Mouse (Mus musculus) lung, adult 18-20 months (tissue): ENCODE measurements around the gene Slc22a13.
"Not testable (repeated sequence)": the region's sequence is repeated elsewhere in the genome, so short reads cannot be mapped to it uniquely, and the experiment has no call there.

ENCODE experiments used
- DNase-seq, 2 experiments: peaks; one replicate each; pipeline ENCODE4 v3.0.0; 2022; ENCODE audit warnings: mixed read lengths in 2 of 2

Slc22a13 gene

DNA sequence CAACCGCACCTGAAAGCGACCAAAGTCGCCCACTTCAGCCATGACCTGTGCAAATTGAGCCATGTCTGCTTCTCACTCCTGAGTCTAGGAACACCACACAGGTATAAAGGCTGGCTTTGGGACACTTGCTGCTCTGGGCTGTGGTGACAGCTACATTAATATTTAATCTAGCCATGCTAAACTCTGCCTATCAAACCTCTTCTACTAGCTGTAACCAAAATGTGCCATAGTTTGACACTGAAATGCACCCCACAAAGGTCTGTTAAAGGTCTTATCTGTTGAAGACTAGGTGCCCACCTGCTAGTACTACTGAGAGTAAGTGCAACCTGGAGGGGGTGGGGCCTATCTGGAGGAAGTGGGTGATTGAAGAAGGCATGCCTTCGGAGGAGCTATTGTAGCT, at the start of gene Slc22a13:
Gene Slc22a13 (minus strand): TSS at position 101 of the 400 bp plus-strand sequence.
- DNase-seq, result no peak

DNA sequence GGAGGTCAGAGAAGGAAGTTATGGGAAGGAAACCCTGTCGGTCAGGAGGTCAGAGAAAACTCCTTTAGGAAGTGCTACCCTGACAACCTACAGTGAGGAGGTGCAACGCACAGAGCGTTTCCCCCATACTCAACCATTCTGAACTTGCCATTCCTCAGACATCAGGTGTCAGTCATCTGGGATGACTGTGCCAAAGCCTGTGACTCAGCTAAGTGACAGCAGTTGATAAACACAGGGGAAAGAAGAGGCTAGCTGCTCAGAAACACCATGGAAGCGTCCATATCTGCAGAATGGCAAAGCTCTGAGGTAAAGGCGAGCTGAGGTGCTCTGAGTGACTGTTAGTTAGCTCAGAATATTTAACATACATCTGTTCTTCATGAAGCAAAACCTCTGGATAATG, 49.2 kb upstream of the Slc22a13 start:
- DNase-seq, result no peak

DNA sequence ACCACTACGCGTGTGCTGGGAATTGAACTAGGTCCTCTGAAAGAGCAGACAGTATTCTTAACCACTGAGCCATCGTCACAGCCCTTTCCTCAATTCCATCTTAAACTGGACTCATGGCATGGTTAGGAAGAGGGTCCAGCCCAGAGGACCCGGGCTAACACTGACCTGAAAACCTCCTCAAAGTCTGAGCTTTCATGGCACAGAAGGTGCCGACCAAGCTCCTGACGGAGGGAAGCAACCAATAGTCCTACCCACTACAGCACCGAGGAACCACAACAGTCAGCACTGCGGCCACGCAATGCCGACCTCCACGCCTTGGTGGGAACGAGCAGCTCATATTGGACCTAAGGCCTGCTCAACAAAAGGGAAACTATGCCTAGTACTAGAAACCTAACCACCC, 47.3 kb upstream of the Slc22a13 start:
- DNase-seq, result no peak

DNA sequence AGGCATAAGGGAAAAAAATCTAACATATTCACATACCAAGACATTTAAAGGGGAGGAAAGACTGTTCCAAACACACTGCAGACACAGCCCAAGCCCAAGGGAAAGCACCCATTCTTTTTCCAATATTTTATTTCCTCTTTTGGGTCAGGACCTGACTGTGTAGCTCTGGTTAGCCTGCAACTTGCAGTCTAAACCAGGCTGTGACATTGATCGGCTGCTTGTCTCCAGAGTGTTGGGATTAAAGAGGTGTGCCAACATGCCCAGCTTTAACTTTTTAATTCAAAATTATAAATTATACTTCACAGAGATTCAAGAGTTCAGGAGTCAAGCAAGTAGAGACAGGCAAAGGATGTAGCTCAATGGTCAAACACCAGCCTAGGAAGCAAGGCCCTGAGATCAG, 46.2 kb upstream of the Slc22a13 start:
- DNase-seq, result no peak

DNA sequence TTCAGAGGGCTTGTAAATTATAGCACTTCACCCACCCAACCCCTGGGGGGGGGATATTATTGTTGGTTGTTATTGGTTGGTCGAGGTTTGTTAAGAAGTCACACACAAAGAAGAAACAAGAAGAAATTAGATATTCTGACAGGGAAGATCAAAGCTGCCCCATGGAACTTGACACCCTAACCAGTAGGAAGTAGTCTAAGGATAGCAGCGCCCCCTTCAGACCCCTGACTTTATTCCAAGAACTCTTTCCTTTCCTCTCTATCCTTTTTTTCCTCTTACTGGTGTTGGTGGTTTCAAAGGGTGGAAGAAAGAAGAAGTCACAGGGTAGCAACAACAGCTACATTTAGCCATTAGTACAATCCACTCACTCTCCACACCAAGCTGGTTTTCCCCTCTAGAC, 45.3 kb upstream of the Slc22a13 start:
- no peak for DNase-seq

DNA sequence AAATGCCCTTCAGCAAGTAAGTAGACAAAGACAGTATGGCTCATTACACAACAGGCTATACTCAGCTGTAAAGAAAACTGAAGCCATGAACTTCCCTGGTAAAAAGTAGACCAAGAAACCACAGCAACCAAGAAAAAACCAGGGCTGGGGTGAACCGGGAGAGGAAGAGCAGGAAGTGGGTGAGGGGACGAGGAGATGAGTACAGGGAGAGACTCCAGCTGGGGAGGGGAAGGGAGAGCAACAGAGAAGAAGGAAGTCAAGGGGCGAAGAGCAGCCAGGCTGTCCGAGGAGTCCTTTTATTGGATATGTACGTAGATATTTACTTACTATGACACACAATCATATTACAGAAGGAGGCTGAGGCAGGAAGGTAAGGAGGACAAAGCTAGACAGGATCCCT, 39.1 kb upstream of the Slc22a13 start:
- peak; percentile 23 to 32 for DNase-seq

DNA sequence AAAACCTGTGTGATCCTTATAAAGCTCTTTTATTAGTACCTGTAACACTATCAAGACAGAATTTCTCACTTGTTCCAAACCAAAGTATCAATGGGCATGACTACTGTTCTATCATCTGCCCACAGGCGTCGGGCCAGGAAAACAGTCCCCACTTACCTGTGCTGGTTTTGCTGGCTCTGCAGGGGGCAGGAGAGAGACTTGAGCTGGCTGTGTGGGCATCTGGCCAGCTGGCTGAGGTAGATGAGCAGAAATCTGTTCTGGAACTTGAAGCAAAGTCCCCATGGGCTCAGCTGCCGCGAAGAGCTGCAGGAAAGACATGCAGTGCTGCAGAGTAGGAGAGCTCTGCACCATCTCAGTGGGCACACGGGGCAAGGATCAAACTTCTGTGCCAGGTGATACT, 37.9 kb upstream of the Slc22a13 start:
- peak; percentile 29 to 45 for DNase-seq

DNA sequence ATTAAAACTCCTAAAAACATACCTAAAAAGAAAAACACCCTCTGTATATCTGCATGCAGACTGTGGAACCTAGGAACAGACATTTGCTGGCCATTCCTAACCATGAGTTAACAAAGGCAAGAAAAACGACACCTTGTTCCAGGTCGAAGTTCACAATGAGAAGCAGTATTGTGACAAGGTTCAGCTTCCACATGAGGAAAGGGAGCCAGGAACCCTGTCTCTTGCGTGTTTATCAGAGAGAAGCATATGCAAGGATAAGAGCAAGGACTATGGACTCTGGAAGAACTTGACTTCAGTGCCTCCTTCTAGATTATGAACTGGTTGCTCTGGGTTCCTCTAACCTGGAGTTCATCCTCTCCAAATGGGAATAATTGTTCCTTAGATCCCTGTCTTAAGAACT, 35.1 kb upstream of the Slc22a13 start:
- DNase-seq, result no peak

DNA sequence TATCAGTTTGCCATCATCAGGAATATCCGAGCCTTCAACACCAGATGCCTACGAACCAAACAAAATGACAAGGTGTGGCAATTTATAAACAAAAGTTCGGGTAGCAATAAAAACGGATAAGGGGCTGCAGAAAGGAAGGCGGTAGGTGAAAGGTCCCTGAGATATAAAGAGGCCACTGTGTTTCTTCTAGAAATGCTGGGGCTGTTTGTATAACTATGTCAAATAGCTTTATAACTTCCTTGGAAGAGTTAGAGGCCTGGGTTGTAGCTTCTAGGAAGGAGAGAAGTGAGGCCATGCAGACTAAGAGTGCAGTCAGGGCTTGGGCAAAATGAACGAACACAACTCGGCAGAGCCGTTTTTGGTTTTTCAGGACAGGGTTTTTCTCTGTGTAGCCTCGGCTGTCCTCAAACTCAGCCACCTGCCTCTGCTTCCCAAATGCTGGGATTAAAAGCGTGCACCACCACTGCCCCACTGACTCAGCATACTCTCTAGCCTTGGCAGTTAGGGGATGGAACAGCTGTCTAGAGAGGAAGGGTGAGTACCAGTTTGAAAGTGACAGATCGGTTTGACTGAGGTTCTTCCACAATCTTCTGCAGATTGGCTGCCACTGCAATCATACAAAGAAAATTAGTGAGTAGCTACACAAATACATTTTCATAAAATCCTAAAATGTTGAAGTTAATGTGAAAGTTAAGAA, 32.4 kb upstream of the Slc22a13 start:
- no peak for DNase-seq

DNA sequence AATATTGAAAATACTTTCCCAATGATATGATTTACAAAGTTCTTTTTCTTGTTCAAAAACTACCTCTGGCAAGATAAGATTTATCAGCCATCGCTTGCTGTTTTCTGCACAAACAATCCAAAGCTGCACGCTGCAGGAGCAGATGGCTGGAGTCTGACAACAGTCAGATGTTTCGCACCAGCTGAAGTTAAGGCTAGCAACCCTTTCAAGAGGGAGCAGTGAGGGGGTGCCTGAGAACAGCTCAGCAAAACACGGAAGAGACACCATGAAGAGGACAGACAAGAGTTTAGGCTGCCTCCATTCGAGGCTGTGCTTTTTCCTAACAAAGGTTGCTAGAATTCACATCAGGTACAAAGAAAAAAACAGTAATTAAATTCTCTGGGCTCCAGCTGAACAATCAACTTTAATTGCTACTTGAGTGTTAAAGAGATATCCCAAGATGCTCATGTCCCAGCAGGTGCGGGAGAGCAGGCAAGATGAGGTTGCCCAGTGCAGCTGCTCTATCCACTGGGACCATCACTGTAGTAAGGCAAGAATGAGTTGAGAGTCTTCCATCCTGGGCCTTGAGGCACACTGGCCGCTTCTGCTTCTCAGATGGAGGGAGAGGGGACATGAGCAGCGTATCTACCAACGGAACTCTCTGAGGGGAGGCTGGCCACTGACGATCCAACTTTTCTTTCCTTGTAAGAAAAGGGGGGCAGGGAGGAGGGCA, 31.5 kb upstream of the Slc22a13 start:
- no peak for DNase-seq

DNA sequence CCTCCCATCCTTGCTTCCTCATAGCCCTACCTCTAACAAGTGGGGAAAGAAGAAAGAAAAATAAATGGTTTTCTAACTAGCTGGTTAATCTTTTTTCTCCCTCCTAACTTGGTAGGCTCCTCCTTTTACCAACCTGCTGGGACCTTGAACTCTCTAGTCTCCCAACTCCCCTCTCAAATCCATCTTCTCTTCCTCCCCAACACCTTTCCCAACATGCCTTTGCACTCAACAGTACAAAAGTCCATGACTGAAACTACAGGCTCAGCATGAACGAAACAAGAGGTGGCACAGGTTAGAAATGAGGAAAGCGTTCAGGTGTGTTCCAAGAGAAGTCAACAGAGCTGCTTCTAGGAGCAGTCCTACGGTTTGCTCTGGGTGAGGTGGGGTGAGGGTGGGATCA, 30.4 kb upstream of the Slc22a13 start:
- no peak for DNase-seq

DNA sequence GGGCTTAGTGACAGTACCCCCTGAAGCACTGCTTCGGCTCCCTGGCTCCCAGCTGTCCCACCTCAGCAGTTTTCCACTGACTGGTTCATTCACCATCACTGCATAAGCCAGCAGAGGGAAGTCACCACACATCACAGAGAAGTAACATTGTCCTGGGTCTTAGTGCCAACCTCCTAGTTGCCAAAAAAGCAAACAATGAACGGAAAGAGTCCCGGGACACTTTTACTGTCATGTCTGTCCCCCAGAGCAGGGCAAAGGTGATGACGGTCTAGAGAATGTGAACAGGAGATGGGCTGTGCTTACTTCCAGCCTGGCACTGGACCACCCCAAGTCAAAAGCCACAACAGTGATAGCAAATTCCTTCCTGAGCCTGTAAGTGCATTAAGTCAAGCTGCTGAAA, 29.9 kb upstream of the Slc22a13 start:
- DNase-seq, result no peak

DNA sequence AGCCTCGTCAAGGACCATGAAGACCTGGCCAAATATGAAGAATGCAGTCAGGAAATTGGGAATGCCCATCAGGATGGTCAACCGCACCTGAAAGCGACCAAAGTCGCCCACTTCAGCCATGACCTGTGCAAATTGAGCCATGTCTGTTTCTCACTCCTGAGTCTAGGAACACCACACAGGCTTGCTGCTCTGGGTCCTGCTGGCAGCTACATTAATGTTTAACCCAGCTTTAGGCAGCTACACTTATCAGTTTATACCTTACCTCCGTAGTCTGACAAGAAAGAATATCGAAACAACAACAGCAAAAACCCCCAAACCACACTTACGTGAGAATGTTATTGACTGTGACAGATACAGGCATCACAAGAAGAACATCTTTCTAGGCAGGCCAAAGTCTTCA, 22.7 kb upstream of the Slc22a13 start:
- DNase-seq, result no peak

DNA sequence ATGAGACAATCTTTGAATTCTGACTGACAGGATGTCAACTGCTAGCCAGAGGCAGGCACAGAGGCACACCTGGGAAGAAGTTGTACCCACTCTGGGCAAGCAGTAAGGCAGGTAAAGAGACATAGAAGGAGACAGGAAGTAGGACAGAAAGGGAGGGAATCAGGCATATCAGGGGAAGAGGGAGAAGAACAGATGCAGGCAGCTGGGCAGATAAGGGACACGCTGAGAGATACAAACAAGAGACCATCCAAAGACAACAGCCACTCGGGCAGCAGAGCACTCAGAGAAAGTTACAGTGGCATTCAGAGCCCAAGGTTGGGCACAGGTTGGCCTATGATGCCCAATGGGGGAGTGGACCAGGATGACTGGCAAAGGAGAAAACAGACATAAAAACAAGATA, 21.9 kb upstream of the Slc22a13 start:
- no peak for DNase-seq

DNA sequence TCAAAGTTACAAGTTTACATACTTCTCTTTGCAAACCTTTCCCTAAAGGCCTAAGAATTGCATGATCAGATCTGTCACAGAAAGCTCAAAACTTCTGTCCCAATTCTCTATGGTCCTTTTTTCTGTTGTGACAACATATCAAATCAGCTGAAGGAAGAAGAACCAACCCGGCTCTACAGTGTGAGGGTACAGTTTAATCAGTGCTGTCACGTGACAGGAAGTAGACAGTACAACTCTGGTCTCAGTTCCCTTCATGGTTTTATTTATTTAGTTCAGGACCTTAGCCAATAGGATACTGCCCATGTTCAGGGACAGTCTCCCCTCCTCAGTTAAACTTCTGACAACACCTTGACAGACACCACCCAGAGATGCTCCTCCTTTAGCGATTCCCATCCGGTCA, 11.4 kb upstream of the Slc22a13 start:
- no peak for DNase-seq

DNA sequence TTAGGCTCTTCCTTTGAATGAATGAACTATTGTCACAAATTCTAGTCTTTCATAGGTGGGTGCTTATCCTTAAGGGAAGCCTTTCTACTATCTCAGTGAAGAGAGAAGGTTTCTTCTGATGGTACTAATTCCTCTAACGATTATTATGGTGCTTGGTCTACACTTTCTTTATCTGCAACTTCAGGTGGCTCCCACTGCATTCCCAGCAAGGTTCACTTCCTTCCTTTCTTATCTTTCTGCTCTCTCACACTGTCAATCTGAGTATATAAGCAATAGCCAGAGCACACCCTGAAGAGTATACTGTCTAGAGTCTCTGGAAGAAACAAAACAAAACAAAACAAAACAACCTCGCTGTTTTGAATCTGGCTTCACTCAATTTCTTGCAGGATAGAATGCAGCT, 10.8 kb upstream of the Slc22a13 start:
- DNase-seq, result no peak

DNA sequence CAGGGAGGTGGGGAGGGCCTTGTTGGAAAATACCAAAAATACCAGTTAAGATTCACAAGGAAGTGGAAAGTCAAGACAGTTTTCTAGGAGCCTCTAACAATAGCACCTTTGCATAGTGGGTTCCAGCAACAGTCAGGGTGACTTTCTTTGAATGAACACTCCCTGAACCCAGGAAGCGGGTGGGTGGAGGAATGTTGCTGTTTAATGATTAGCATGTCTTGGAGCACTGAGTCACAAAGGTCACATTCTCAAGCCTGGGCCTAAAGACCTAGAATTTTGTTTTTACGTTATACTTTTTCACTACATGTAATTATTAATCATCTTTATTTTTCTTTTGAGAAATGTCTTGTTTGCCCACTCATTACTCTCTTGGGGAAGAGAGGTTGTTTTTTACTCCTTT, 6.4 kb upstream of the Slc22a13 start:
- DNase-seq, result not testable (repeated sequence)

DNA sequence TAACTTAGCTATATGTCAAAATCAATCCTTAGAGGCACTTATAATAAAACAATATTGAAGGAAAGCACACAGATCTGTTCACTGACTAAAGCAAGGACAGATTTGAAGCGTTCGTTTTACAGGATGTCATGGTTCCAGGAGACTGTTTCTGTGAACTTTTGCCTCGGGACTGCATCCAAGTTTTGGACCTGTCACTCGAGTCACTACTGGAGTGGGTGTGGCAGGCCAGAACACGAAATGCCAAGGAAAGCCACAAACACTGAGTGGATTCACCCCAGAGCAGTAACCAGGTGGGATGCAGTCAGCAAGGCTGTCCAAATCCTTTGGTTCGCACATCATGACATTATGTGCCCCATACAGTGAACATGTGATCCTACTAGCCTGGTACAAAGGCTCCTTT, 5.7 kb upstream of the Slc22a13 start:
- DNase-seq, result no peak

DNA sequence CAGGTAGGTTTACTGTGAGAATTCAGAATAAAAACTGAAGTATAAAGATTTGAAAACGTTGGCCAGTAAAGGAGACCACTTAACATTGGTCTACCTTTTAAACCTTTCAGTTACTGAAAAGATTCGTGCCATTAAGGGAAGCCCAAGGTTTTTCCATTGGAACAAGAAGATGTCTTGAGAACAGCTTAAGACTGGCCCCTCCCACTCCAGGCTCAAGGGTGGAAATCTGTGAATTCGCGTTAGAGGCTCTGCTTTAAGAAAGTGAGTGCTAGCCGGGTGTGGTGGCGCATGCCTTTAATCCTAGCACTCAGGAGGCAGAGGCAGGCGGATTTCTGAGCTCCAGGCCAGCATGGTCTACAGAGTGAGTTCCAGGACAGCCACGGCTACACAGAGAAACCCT, 4.1 kb upstream of the Slc22a13 start:
- no peak for DNase-seq

DNA sequence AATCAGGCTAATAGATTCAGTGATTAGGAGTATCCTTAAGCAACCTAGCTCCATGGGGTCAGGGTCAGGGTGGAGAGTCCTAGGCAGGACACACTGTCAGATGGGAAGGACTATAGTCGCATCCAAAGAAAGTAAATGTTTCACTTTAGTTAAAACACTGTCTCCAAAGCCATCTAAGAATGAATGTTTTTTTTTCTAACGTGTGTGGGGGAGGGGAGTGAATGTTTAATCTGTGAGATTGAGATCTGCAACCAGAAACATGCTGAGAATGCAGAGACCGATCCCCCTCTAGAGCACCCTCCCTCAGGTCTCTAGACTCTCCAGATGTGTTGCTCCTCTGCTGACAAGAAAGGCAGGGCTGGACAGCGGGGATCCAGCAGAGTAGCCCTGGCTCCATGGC, 1.8 kb downstream of the Slc22a13 start:
- DNase-seq, result no peak

DNA sequence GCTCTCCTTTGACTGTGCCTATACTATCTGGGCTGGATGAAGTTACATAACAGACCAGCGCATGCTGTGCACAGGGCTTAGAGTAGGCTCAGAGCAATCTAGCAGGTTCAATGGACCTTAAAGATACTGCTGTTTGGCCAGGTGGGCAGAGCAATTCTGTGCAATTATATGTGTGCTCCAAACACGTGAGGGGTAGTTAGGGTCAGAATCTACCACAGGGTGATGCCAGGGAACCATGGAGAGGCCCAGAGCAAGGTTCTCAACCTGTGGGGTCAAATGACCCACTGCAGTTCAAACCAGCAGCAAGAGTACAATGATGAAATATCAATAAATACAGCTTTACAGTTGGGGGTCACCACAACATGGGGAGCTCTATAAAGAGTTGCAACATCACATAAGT, 2.2 kb downstream of the Slc22a13 start:
- no peak for DNase-seq

DNA sequence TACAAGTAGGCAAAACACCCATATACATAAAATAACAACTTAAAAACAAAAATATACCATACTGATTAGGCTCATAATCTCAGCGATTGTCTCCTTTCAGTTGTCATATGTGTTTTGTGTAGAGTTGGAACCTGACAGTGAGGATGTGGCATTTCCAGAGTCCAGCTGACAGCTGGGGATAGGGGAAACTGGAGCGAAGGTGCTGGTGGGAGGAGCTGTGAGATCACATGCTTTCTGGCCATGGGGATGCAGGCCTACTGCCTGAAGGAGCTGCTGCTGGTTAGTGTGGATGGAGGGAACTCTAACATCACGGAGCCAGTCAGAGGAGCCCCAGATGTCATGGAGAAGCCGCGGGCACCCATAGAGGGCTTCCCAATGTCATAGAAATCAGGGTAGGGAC, 3.1 kb downstream of the Slc22a13 start:
- no peak for DNase-seq

DNA sequence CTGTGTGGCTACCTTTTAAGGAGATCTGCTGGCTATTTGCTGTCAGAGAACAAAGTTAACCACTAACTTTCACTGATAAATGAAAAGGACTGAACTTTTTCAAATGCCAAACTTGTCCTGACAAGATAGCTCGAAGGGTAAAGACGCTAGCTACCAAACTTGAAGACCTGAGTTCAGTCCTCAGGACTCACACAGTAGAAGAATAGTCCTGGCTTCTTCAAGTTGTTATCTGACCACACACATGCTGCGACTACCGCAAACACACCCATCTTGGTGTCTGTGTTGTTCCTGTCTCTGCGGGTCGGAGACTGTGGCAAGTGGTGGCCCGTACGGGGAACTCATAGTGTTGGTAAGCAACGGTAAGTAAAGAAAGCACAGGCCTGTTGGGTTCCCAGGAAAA, 5.3 kb downstream of the Slc22a13 start:
- no peak for DNase-seq

DNA sequence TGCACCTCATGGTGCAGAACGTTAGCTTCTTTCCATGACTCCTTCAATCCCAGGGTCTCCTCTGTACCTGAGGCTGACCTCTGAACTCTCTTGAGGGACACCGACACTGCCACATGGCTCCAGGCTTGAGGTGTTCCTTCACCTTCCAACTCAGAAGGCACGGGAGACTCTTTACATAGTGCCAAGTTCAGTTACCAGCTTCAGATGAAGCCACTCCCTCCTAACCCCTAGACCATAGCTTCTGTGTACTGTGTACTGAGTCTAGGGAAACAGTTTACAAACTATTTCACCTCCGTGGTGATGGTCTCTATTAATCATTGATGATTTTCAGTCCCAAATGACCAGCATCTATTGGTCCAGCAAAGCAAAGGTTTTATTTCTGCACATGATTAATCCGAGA, 7.2 kb downstream of the Slc22a13 start:
- DNase-seq, result no peak
